Mouse (Mus musculus): ENCODE measurements around the gene Zfp790. TPM values are rescaled to one million over a fixed set of nuclear protein-coding genes. Genes with fewer than 3 reads are reported as not detected.

Zfp790 gene
- polyA plus RNA-seq, 1 experiment from 2014 or later, result 9.1 TPM

MicroRNA genes within 50 kb of the gene (microRNA counts, 519-probe panel; counts per million panel counts)
- microRNA mmu-miR-1964, result 209 counts per million, percentile 61 among the panel's probes with 10 or more counts

Small RNAs within 50 kb of the gene (microRNA-seq; reads per million reads assigned to microRNA genes)
- gene Mir1964, result 3.5 reads per million, percentile 14 among the genes with 10 or more reads in this experiment

Other genes with a start within 250 kb of the Zfp790 start
- not detected in 2 replicates for gene Catsperg2, start 89.1 kb upstream of the Zfp790 start, polyA plus RNA-seq (2015; fragmentation: Nextera tagmentation; extraction: Ambion mirVana)
- gene Zfp84, start 47.6 kb upstream of the Zfp790 start, polyA plus RNA-seq (2015; fragmentation: Nextera tagmentation; extraction: Ambion mirVana), result 7.2 and 7.3 TPM in 2 replicates
- 4.6 and 6.0 TPM in 2 replicates for gene Zfp30, start 32.1 kb upstream of the Zfp790 start, polyA plus RNA-seq (2015; fragmentation: Nextera tagmentation; extraction: Ambion mirVana)
- gene Zfp940, start 37.6 kb downstream of the Zfp790 start, polyA plus RNA-seq (2015; fragmentation: Nextera tagmentation; extraction: Ambion mirVana), result 1.7 and 1.9 TPM in 2 replicates
- 3.0 and 3.2 TPM in 2 replicates for gene Zfp420, start 43.9 kb downstream of the Zfp790 start, polyA plus RNA-seq (2015; fragmentation: Nextera tagmentation; extraction: Ambion mirVana)
- 5.8 and 6.1 TPM in 2 replicates for gene Zfp27, start 90.5 kb downstream of the Zfp790 start, polyA plus RNA-seq (2015; fragmentation: Nextera tagmentation; extraction: Ambion mirVana)
- gene Zfp383, start 92.1 kb downstream of the Zfp790 start, polyA plus RNA-seq (2015; fragmentation: Nextera tagmentation; extraction: Ambion mirVana), result 3.2 and 3.3 TPM in 2 replicates
- 7.2 TPM in 2 replicates for gene Zfp74, start 138.0 kb downstream of the Zfp790 start, polyA plus RNA-seq (2015; fragmentation: Nextera tagmentation; extraction: Ambion mirVana)
- 17.2 and 20.2 TPM in 2 replicates for gene Zfp568, start 167.8 kb downstream of the Zfp790 start, polyA plus RNA-seq (2015; fragmentation: Nextera tagmentation; extraction: Ambion mirVana)
- gene Zfp14, start 235.3 kb downstream of the Zfp790 start, polyA plus RNA-seq (2015; fragmentation: Nextera tagmentation; extraction: Ambion mirVana), result 2.5 and 4.0 TPM in 2 replicates